Mouse (Mus musculus) forebrain, embryonic 15.5 days (tissue): ENCODE data around the gene Catsperg1. TPM values are rescaled to one million over a fixed set of nuclear protein-coding genes. Genes with fewer than 3 reads are reported as not detected.

Source experiments
- ATAC-seq: fragments of 200-750 bp; cut with Nextera tagmentation; replicated peaks from 2 replicates; pipeline ENCODE4 v1.8.0; 2017; ENCODE audit warnings: mild to moderate bottlenecking, moderate TSS enrichment, moderate library complexity
- H3K27ac ChIP-seq: fragments of 300-500 bp; sonication (generic); replicated peaks from 2 replicates; pipeline ENCODE4 v1.5.1; 2015; ENCODE audit warnings: mild to moderate bottlenecking, inconsistent platforms
- H3K27me3 ChIP-seq: fragments of 300-500 bp; sonication (generic); 2 replicates; pipeline ENCODE4 v1.6.1; 2015; ENCODE audit warnings: inconsistent platforms
- H3K36me3 ChIP-seq: fragments of 300-500 bp; sonication (generic); 2 replicates; pipeline ENCODE4 v1.6.1; 2015; ENCODE audit warnings: mild to moderate bottlenecking, inconsistent platforms
- H3K4me1 ChIP-seq: fragments of 300-500 bp; sonication (generic); 2 replicates; pipeline ENCODE4 v1.6.1; 2015; ENCODE audit warnings: inconsistent platforms
- H3K4me2 ChIP-seq: fragments of 300-500 bp; sonication (generic); replicated peaks from 2 replicates; pipeline ENCODE4 v1.6.1; 2015; ENCODE audit warnings: mild to moderate bottlenecking, inconsistent platforms
- H3K4me3 ChIP-seq: fragments of 300-500 bp; sonication (generic); 2 replicates; pipeline ENCODE4 v1.5.1; 2015; ENCODE audit warnings: mild to moderate bottlenecking, inconsistent platforms
- H3K9ac ChIP-seq: fragments of 300-500 bp; sonication (generic); replicated peaks from 2 replicates; pipeline ENCODE4 v1.6.1; 2015; ENCODE audit warnings: mild to moderate bottlenecking, inconsistent platforms
- H3K9me3 ChIP-seq: fragments of 300-500 bp; sonication (generic); 2 replicates; pipeline ENCODE4 v1.6.1; 2016; ENCODE audit warnings: inconsistent platforms
- WGBS: fragments of 180-500 bp; shearing (Covaris S2); methylation state at CpG from one replicate; pipeline ENCODE4 v1.1.7; 2015; ENCODE audit warnings: mixed read lengths; 5-methylcytosine and 5-hydroxymethylcytosine counted together
- polyA plus RNA-seq: library from polyadenylated mRNA; unstranded; fragments of >200 nt; fragmentation: Nextera tagmentation; extraction: Ambion mirVana; gene quantifications from 2 replicates; pipeline ENCODE4 v1.2.1, GENCODE M21; 2015

The Catsperg1 gene
- polyA plus RNA-seq, 1 experiment from 2014 or later = 2.1 TPM

- peaks cover 26% of the 10 kb centered on the region for H3K27me3 ChIP-seq
- peaks cover 40% of the 10 kb centered on the region for H3K4me1 ChIP-seq
- 1% methylated on average over 10 of the region's 10 CpGs for WGBS
- H3K9me3 ChIP-seq = no peaks in the 10 kb centered on the region
- peak overlapping the region; percentile 86; the same call in 1 of the 2 replicates for H3K27ac ChIP-seq
- peaks cover 5% of the 10 kb centered on the region; the same call in 1 of the 2 replicates for H3K36me3 ChIP-seq
- no peak for ATAC-seq
- peak overlapping the region; percentile 83 for H3K4me3 ChIP-seq
- H3K4me2 ChIP-seq = peak overlapping the region; percentile 82
- H3K9ac ChIP-seq = peak overlapping the region; percentile 67
Measured at GRCm38 (mm10) chr7:29168121-29168695, 45.6 kb downstream of the Catsperg1 start.

DNA sequence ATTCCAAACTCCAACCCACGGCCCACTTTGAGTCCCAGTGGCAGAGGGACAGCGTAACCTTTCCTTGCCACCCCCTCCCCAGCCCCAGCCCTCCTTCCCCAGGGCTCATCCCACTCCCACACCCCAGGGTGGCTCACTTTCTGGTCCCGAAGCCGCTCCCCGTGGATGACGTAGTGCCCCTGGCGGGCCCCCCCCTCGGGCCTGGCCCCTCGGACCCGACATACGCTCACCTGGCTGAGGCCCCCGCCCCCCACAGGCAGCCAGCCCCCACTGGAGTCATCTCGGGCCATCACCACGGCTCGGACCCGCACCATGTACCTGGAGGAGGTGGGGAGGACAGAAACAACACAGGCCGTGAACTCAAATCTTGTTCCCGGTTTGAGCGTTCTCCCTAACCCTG, 46.2 kb downstream of the Catsperg1 start:
- Histone ChIP-seq H3K4me1 (peaks cover 40% of the 10 kb centered on the region), H3K4me2 (peak overlapping the region; percentile 82), H3K9ac (no peak overlapping the region), H3K27ac (no peak overlapping the region), H3K4me3 (peak overlapping the region; percentile 83), H3K9me3 (no peaks in the 10 kb centered on the region), H3K36me3 (0 out of 2 replicates have a peak, but pooled peaks cover under 1% of the 10 kb centered on the region), H3K27me3 (peaks cover 20% of the 10 kb centered on the region)
- ATAC-seq = no peak
- WGBS = 12% methylated on average over 19 of the region's 19 CpGs

- no peak for ATAC-seq
- H3K9ac ChIP-seq = no peak overlapping the region
- peaks cover 5% of the 10 kb centered on the region for H3K4me1 ChIP-seq
- no peak overlapping the region for H3K4me2 ChIP-seq
- H3K9me3 ChIP-seq = no peaks in the 10 kb centered on the region
- no peak overlapping the region for H3K4me3 ChIP-seq
- 29% methylated on average over 9 of the region's 9 CpGs for WGBS
- peaks cover 9% of the 10 kb centered on the region for H3K36me3 ChIP-seq
- no peak overlapping the region for H3K27ac ChIP-seq
- H3K27me3 ChIP-seq = peaks cover 6% of the 10 kb centered on the region; the same call in 1 of the 2 replicates
Measured at GRCm38 (mm10) chr7:29162750-29163525, 50.9 kb downstream of the Catsperg1 start.

- no peak overlapping the region for H3K4me2 ChIP-seq
- peaks cover 8% of the 10 kb centered on the region; the same call in 1 of the 2 replicates for H3K27me3 ChIP-seq
- H3K36me3 ChIP-seq = peaks cover 9% of the 10 kb centered on the region
- no peaks in the 10 kb centered on the region for H3K9me3 ChIP-seq
- H3K4me1 ChIP-seq = no peaks in the 10 kb centered on the region
- H3K27ac ChIP-seq = no peak overlapping the region
- ATAC-seq = no peak
- H3K9ac ChIP-seq = no peak overlapping the region
- WGBS = 85% methylated on average over 5 of the region's 5 CpGs
- H3K4me3 ChIP-seq = no peak overlapping the region
Measured at GRCm38 (mm10) chr7:29162294-29162693, 51.5 kb downstream of the Catsperg1 start.

GRCm38 (mm10) chr7:29158264-29158663, 55.6 kb downstream of the Catsperg1 start:
- Histone ChIP-seq H3K4me3 (no peak overlapping the region), H3K9ac (no peak overlapping the region), H3K36me3 (peaks cover 9% of the 10 kb centered on the region), H3K9me3 (no peaks in the 10 kb centered on the region), H3K27me3 (peaks cover 8% of the 10 kb centered on the region; the same call in 1 of the 2 replicates), H3K27ac (no peak overlapping the region), H3K4me1 (0 out of 2 replicates have a peak, but pooled peaks cover 7% of the 10 kb centered on the region), H3K4me2 (no peak overlapping the region)
- no peak for ATAC-seq
- 0% methylated on average over 5 of the region's 5 CpGs for WGBS

GRCm38 (mm10) chr7:29155838-29156782, 57.7 kb downstream of the Catsperg1 start, which contains the start of gene Fam98c:
Fam98c (minus strand) TSS chr7:29156234.
- Histone ChIP-seq H3K9me3 (no peaks in the 10 kb centered on the region), H3K36me3 (peaks cover 2% of the 10 kb centered on the region; the same call in 1 of the 2 replicates)
- 3% methylated on average over 68 of the region's 68 CpGs for WGBS

GRCm38 (mm10) chr7:29155196-29155837, 58.5 kb downstream of the Catsperg1 start:
- Histone ChIP-seq H3K36me3 (no peaks in the 10 kb centered on the region), H3K4me2 (peak overlapping the region; percentile 80), H3K27ac (peak overlapping the region; percentile 84), H3K4me3 (peak overlapping the region; percentile 54), H3K27me3 (peaks cover 8% of the 10 kb centered on the region; the same call in 1 of the 2 replicates), H3K4me1 (0 out of 2 replicates have a peak, but pooled peaks cover 7% of the 10 kb centered on the region), H3K9ac (peak overlapping the region; percentile 55), H3K9me3 (no peaks in the 10 kb centered on the region)
- ATAC-seq = peak; percentile 93
- 7% methylated on average over 37 of the region's 37 CpGs for WGBS

More at GRCm38 (mm10) chr7:29155838-29156782, 57.7 kb downstream of the Catsperg1 start, which contains the start of gene Fam98c:
- peak; percentile 83 for ATAC-seq
- peak within 1 kb of the TSS; percentile 54 for H3K4me3 ChIP-seq
- H3K4me1 ChIP-seq = 0 out of 2 replicates have a peak, but pooled peaks cover 7% of the 10 kb centered on the region
- peak within 1 kb of the TSS; percentile 80 for H3K4me2 ChIP-seq
- peak within 1 kb of the TSS; percentile 55 for H3K9ac ChIP-seq
- H3K27ac ChIP-seq = peak within 1 kb of the TSS; percentile 84
- H3K27me3 ChIP-seq = peaks cover 8% of the 10 kb centered on the region; the same call in 1 of the 2 replicates

- Histone ChIP-seq H3K4me2 (no peak overlapping the region), H3K9me3 (no peaks in the 10 kb centered on the region), H3K9ac (no peak overlapping the region), H3K27me3 (peaks cover 8% of the 10 kb centered on the region; the same call in 1 of the 2 replicates), H3K4me1 (0 out of 2 replicates have a peak, but pooled peaks cover 7% of the 10 kb centered on the region), H3K36me3 (no peaks in the 10 kb centered on the region), H3K27ac (no peak overlapping the region), H3K4me3 (no peak overlapping the region)
- ATAC-seq = no peak
- WGBS = 97% methylated on average over 14 of the region's 14 CpGs
Measured at GRCm38 (mm10) chr7:29154018-29154720, 59.7 kb downstream of the Catsperg1 start.

GRCm38 (mm10) chr7:29151486-29151885, 62.3 kb downstream of the Catsperg1 start:
- no peak overlapping the region for H3K4me3 ChIP-seq
- no peak overlapping the region for H3K4me2 ChIP-seq
- WGBS = 70% methylated on average over 10 of the region's 10 CpGs
- no peaks in the 10 kb centered on the region for H3K27me3 ChIP-seq
- 0 out of 2 replicates have a peak, but pooled peaks cover 5% of the 10 kb centered on the region for H3K4me1 ChIP-seq
- no peak for ATAC-seq
- H3K36me3 ChIP-seq = no peaks in the 10 kb centered on the region
- H3K9ac ChIP-seq = no peak overlapping the region
- no peaks in the 10 kb centered on the region for H3K9me3 ChIP-seq
- H3K27ac ChIP-seq = no peak overlapping the region

- H3K4me1 ChIP-seq = no peaks in the 10 kb centered on the region
- no peak overlapping the region for H3K27ac ChIP-seq
- no peaks in the 10 kb centered on the region for H3K27me3 ChIP-seq
- H3K4me2 ChIP-seq = no peak overlapping the region
- H3K9ac ChIP-seq = no peak overlapping the region
- H3K9me3 ChIP-seq = no peaks in the 10 kb centered on the region
- no peaks in the 10 kb centered on the region for H3K36me3 ChIP-seq
- 92% methylated on average over 15 of the region's 15 CpGs for WGBS
- ATAC-seq = no peak
- no peak overlapping the region for H3K4me3 ChIP-seq
Measured at GRCm38 (mm10) chr7:29148771-29149170, 65.1 kb downstream of the Catsperg1 start.
